10 mouse cellular contexts compared by ENCODE assay signal in the genomic region with DNA sequence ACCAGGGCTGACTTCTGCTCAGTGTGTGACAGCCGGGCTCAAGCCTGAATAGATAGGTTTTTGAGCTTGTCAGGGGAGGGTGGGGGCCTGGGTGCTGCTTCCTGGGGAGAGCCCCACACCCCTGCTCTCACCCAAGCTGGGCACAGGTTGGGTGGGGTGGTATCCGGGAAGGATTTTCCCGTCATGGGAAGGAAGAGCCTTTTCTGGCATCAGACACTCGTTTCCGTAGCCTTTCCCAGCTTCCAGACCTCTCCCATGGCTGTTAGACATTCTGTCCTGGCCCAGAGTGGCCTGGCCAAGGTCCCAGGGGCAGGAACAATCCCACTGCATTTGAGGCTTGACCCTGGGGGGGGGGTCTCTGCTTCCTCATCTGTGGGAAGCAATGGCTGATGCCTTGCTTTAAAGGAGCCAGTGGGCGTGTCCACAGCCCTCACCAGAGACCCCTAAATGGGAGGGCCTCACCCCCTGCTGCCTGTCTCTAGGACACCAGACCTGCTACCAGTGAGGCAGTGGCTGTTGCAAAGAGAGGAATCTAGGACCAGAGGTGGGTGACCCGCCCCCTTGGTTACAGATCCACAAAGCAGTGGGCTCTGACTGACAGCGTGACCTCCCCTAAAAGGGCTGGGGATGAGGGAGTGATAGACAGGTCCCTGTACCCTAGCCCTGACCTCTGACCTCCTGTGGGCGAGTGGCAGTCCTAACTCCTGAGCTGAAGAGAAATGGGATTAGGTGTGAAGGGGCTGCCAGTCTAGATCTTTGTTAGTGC. TPM values are rescaled to one million over a fixed set of nuclear protein-coding genes. Genes with fewer than 3 reads are reported as not detected.
DNase-seq lines count a peak whose midpoint lies in the region; ATAC-seq lines count a peak whose summit lies in the region.
"Had no signal": no experiment of that assay in that cellular context is flagged by ENCODE, and none has a peak within 500 bp of the region (broad histone marks: within the 10 kb centered on the region; RNA-seq: fewer than 3 reads in every experiment).

No protein-coding gene starts in this region.

- peak; percentile 27 for DNase-seq in adrenal gland, postnatal 10 days
- no peak for DNase-seq in adrenal gland, postnatal 4 days (ENCODE audit: low spot score in 2 of 2)
- peak; percentile 83 for DNase-seq in embryo, embryonic 10.5 days (ENCODE audit: low spot score)
- peak; percentile 53 for DNase-seq in kidney, adult 11 months
- DNase-seq in thymus, postnatal 10 days (ENCODE audit: low spot score in 2 of 2): no peak
- DNase-seq in frontal cortex, postnatal 14 days (ENCODE audit: low spot score in 2 of 2): no peak
- no peak for DNase-seq in left cerebral cortex, postnatal 14 days (ENCODE audit: low spot score in 2 of 2)
- DNase-seq: thymus, postnatal 25 days had no signal

- no peak overlapping the region for H3K4me2 ChIP-seq in lung, embryonic 16.5 days (ENCODE audit: low read depth, low read length)

- 52% methylated on average over 9 of the region's 9 CpGs for WGBS in lung, embryonic 16.5 days

- no peaks in the 10 kb centered on the region; the same call in none of the 2 replicates for H3K36me3 ChIP-seq in lung, embryonic 16.5 days (ENCODE audit: control insufficient read depth, insufficient read depth, low read length)

- H3K27me3 ChIP-seq in lung, embryonic 16.5 days (ENCODE audit: control insufficient read depth, insufficient read depth, low read depth, low read length): no peaks in the 10 kb centered on the region

- no peaks in the 10 kb centered on the region for H3K9me3 ChIP-seq in lung, embryonic 16.5 days (ENCODE audit: control insufficient read depth, low read length)

- ATAC-seq in lung, embryonic 16.5 days (ENCODE audit: low read depth): no peak

- peak overlapping the region; percentile 83 for H3K27ac ChIP-seq in lung, embryonic 16.5 days (ENCODE audit: low read length)

- peak overlapping the region; percentile 31; the same call in 1 of the 2 replicates for H3K9ac ChIP-seq in lung, embryonic 16.5 days (ENCODE audit: low read length)

- peaks cover 77% of the 10 kb centered on the region for H3K4me1 ChIP-seq in lung, embryonic 16.5 days (replicated peaks; ENCODE audit: control insufficient read depth, insufficient read depth, low read length)

- intact Hi-C loops in left cerebral cortex, postnatal 14 days (cut with DNase I): no loop called here

- no peak overlapping the region for H3K4me3 ChIP-seq in lung, embryonic 16.5 days (ENCODE audit: low read length)
- H3K4me3 ChIP-seq: myocyte had no signal

RNA-seq across cellular contexts. Expression of a gene that starts 13.2 kb away (rescaled TPM):
- total RNA-seq in adrenal gland, postnatal 10 days (2021): 10 to 100 TPM; 20.2 to 24.8 TPM
- 10 to 100 TPM; 28.9 to 32.8 TPM for total RNA-seq in adrenal gland, postnatal 4 days (2021)
- polyA plus RNA-seq in lung, embryonic 16.5 days (2015; fragmentation: Nextera tagmentation; extraction: Ambion mirVana): 10.4 and 11.8 TPM in 2 replicates
- 10 to 100 TPM; 11.7 to 16.2 TPM for total RNA-seq in left cerebral cortex, postnatal 14 days (2021)

RNA-seq across cellular contexts. Expression of a gene that starts 17.5 kb away (rescaled TPM):
- total RNA-seq in adrenal gland, postnatal 10 days (2021): under 1 TPM; 0.33 to 0.42 TPM
- 1 to 10 TPM in 1 of 2 experiments, under 1 TPM in 1; 0.73 to 1.6 TPM for total RNA-seq in adrenal gland, postnatal 4 days (2021)
- 0.65 and 1.2 TPM in 2 replicates for polyA plus RNA-seq in lung, embryonic 16.5 days (2015; fragmentation: Nextera tagmentation; extraction: Ambion mirVana)
- under 1 TPM; 0.42 to 0.66 TPM for total RNA-seq in left cerebral cortex, postnatal 14 days (2021)
- polyA plus RNA-seq: myocyte had no signal

RNA-seq across cellular contexts. Expression of a gene that starts 27.7 kb away (rescaled TPM):
- total RNA-seq in adrenal gland, postnatal 10 days (2021): 10 to 100 TPM; 42.0 to 95.1 TPM
- total RNA-seq in adrenal gland, postnatal 4 days (2021): 10 to 100 TPM; 10.1 to 37.4 TPM
- 4.5 and 5.4 TPM in 2 replicates for polyA plus RNA-seq in lung, embryonic 16.5 days (2015; fragmentation: Nextera tagmentation; extraction: Ambion mirVana)
- total RNA-seq in left cerebral cortex, postnatal 14 days (2021): 10 to 100 TPM; 79.5 to 87.1 TPM

Comparison
In these comparisons a context has a peak if more than half of its experiments do, and no peak if none do; other contexts are left out.
1. DNase-seq: peak in adrenal gland, postnatal 10 days (single experiment), embryo, embryonic 10.5 days (single experiment) and kidney, adult 11 months (single experiment); none in adrenal gland, postnatal 4 days (0 of 2), thymus, postnatal 10 days (0 of 2), frontal cortex, postnatal 14 days (0 of 2) and left cerebral cortex, postnatal 14 days (0 of 2).